Mouse (Mus musculus) frontal cortex, adult 2 months (tissue): Measurements from ENCODE around the gene Sult6b2. TPM values are rescaled to one million over a fixed set of nuclear protein-coding genes. Genes with fewer than 3 reads are reported as not detected.

Source experiments
- DNase-seq, 2 experiments: peaks; one replicate each; pipeline ENCODE4 v3.0.0; 2022; ENCODE audit warnings: low spot score in 1 of 2; ENCODE audit errors: extremely low spot score in 1 of 2
- polyA plus RNA-seq: library from polyadenylated mRNA; depleted of rRNA; stranded (reverse); fragments of >200 nt; gene quantifications from 2 replicates; pipeline ENCODE4 v1.2.3, GENCODE M21; 2012; rRNA removed

The Sult6b2 gene
- polyA plus RNA-seq, 1 experiment: 0.22 TPM

DNA sequence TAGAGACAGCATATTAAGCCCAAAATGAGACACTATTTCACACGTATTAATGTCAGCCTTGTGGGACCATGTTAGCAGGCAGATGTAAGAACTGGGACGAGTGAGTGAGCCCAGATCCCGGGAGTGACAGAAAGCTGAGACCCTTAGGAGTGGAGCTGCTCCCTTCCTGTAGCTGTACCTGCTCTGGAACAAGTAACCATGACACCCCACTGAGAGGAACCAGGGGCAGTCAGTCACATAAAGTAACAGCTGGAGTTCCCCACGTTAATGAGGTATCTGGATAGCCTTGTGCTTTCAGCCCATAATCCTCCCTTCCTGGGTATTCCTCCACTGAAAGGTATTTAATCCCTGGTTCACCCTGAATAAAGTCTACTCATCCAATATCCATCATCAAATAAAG is 61.1 kb downstream of the Sult6b2 start:
- no peak for DNase-seq

DNA sequence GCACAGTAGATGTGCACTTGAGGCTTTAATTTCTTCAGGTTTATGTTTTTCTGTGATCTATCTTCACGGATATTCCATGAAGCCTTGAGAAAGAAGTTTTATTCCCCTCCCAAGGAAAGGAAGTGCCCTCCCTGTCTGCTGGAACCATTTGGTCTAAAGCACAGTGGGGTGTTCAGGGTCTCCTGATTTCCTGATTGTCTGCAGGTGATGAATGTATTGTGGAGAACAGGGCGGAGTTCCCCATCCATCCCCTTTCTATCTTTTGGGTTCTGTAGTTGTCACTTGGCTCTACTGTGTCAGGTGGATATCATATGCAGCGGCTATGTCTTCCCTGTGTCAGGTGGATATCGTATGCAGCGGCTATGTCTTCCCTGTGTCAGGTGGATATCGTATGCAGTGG is 62.5 kb downstream of the Sult6b2 start:
- no peak for DNase-seq

DNA sequence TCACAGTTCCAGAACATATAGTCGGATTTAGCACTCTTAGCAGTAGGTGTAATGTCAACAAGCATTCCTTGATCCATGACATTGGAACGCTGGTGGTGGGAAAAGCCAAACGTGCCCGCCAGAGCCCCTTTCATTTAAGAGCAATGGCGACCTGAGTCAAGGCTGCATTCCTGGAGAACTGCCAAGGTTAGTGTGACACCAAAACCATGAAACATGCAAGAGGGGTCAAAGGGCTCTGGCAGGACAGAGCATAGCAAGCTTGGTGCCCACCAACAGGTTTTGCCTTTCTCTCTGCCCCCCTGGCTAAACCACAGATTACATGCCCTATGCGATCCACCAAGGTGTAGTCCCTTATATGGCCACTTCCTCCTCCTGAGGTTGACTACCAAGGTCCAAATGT is 65.7 kb downstream of the Sult6b2 start:
- no peak for DNase-seq

- no peak for DNase-seq
Measured at GRCm38 (mm10) chr6:142738225-142738624, 66.1 kb downstream of the Sult6b2 start.

- DNase-seq: peak in 1 of 2 experiments; percentile 78
Measured at GRCm38 (mm10) chr6:142735302-142736005, 68.8 kb downstream of the Sult6b2 start.

Other genes with a start within 250 kb of the Sult6b2 start
- 4.1 and 5.3 TPM in 2 replicates for gene Kcnj8, start 232.9 kb downstream of the Sult6b2 start, polyA plus RNA-seq
- 2.5 and 3.4 TPM in 2 replicates for gene Abcc9, start 102.2 kb downstream of the Sult6b2 start, polyA plus RNA-seq
- gene Cmas, start 47.8 kb downstream of the Sult6b2 start, polyA plus RNA-seq: 85.3 and 88.2 TPM in 2 replicates
- gene St8sia1, start 159.9 kb upstream of the Sult6b2 start, polyA plus RNA-seq: 9.6 and 10.7 TPM in 2 replicates